Mouse (Mus musculus) hematopoietic stem cell, adult 5-6 weeks (primary cell): ENCODE measurements at regions not wholly inside any gene's neighbourhood (a gene's known extent, or its start where the extent isn't known, plus 50 kb on each side); places are given as distances from the start of the nearest gene placed in this dataset.

Experiments
- ATAC-seq, 2 experiments: fragments of 125-278 bp in 1 of 2; replicated peaks in 1 of 2; 2 replicates each; pipeline ENCODE4 v1.8.0; 2016 to 2017; ENCODE audit warnings: inconsistent platforms in 2 of 2, mild to moderate bottlenecking in 2 of 2, moderate number of reproducible peaks in 2 of 2, low read depth in 1 of 2, moderate TSS enrichment in 1 of 2; ENCODE audit not compliant: low FRiP score in 2 of 2, poor library complexity in 2 of 2, severe bottlenecking in 2 of 2, insufficient read depth in 1 of 2, low TSS enrichment in 1 of 2

- no peak for ATAC-seq
These were observed 261.6 kb downstream of the Adcyap1 start for GRCm38 (mm10) chr17:93460409-93460808.

- no peak for ATAC-seq
These were observed 264.9 kb downstream of the Adcyap1 start for GRCm38 (mm10) chr17:93463621-93464211.

GRCm38 (mm10) chr17:93482378-93482777 is 283.6 kb downstream of the Adcyap1 start:
- no peak for ATAC-seq

GRCm38 (mm10) chr17:93484540-93484939 is 285.7 kb downstream of the Adcyap1 start:
- ATAC-seq = no peak

GRCm38 (mm10) chr17:93486442-93486841 is 287.6 kb downstream of the Adcyap1 start:
- ATAC-seq = no peak

- ATAC-seq = no peak
These were observed 291.3 kb downstream of the Adcyap1 start for GRCm38 (mm10) chr17:93489988-93490732.

- ATAC-seq = no peak
These were observed 310.2 kb downstream of the Adcyap1 start for GRCm38 (mm10) chr17:93508882-93509594.

GRCm38 (mm10) chr17:93523406-93523805 is 324.6 kb downstream of the Adcyap1 start:
- ATAC-seq = no peak

- ATAC-seq = no peak
These were observed 327.2 kb downstream of the Adcyap1 start for GRCm38 (mm10) chr17:93525871-93526644.

- no peak for ATAC-seq
These were observed 333.7 kb downstream of the Adcyap1 start for GRCm38 (mm10) chr17:93532535-93532934.

- no peak for ATAC-seq
These were observed 336.1 kb downstream of the Adcyap1 start for GRCm38 (mm10) chr17:93534945-93535344.

GRCm38 (mm10) chr17:93535751-93536150 is 336.9 kb downstream of the Adcyap1 start:
- ATAC-seq = no peak

GRCm38 (mm10) chr17:93541795-93542194 is 343.0 kb downstream of the Adcyap1 start:
- no peak for ATAC-seq

GRCm38 (mm10) chr17:93550339-93550738 is 351.5 kb downstream of the Adcyap1 start:
- ATAC-seq = no peak

GRCm38 (mm10) chr17:93555872-93556271 is 357.1 kb downstream of the Adcyap1 start:
- ATAC-seq = no peak

- ATAC-seq = no peak
These were observed 364.5 kb downstream of the Adcyap1 start for GRCm38 (mm10) chr17:93563277-93563772.

- peak; percentile 56 to 62; a peak in 3 of 4 replicates for ATAC-seq
These were observed 381.2 kb downstream of the Adcyap1 start for GRCm38 (mm10) chr17:93579981-93580380.
